Mouse (Mus musculus) megakaryocyte progenitor cell, adult 5-6 weeks (primary cell): ENCODE measurements at regions not wholly inside any gene's neighbourhood (a gene's known extent, or its start where the extent isn't known, plus 50 kb on each side); places are given as distances from the start of the nearest gene placed in this dataset.
A peak's percentile ranks its signal among the peaks of the same experiment; 100 is the strongest.

Experiments used
- ATAC-seq: replicated peaks from 2 replicates; pipeline ENCODE4 v1.8.0; 2016; ENCODE audit warnings: mild to moderate bottlenecking, moderate TSS enrichment, inconsistent platforms; ENCODE audit not compliant: poor library complexity

GRCm38 (mm10) chr3:70097813-70098212 lies 90.4 kb downstream of the Otol1 start:
- ATAC-seq: no peak

DNA sequence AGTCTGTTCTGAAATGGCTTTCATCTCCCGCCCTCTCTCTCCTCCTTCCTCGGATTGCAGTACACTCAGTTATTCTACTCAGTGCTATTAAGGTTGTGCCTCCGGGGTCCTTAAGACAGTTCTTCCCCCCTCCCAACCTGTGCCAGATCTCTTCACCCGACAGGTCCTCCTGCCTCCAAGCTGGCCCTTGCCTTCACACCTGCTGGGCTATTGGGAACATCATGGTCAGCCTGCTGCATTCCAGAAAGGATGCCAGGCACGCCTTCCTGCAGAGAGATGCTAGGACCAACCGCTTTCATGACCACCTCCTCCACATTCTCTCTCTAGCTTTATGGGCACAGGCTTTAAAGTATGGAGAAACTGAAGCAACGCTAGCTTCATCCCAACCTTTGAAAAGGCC lies 94.7 kb downstream of the Otol1 start:
- ATAC-seq: no peak

DNA sequence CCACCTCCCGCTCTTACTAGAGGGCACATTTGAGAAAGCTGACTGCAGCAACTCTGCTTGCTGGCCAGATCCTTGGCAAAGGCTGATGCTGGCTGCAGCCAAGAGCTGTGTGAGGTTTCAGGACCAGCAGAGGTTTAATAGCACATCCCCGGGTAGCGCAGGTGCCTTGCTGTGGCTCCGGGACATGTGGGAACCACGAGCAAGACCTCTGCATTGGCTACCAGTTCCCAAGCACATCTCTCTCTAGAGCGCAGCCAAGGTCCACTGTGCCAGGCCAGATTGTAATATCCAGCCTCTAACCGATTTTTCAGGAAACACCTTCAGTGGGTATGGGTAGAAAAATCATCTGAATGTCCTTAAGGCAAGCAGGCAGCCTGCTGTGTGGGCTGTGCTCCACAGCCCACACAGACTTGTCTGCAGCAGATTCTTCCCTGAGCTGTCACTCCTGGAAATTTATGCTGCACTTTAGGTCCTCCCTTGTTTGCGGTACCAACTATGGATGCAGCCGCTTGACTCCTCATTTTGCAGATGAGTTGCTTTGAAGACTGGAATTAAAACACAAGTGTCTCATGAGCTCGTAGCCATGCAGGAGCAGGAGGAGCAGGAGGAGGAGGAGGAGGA lies 95.3 kb downstream of the Otol1 start:
- ATAC-seq: no peak

- peak; percentile 84 for ATAC-seq
These were observed 96.8 kb downstream of the Otol1 start for GRCm38 (mm10) chr3:70103983-70104827.

DNA sequence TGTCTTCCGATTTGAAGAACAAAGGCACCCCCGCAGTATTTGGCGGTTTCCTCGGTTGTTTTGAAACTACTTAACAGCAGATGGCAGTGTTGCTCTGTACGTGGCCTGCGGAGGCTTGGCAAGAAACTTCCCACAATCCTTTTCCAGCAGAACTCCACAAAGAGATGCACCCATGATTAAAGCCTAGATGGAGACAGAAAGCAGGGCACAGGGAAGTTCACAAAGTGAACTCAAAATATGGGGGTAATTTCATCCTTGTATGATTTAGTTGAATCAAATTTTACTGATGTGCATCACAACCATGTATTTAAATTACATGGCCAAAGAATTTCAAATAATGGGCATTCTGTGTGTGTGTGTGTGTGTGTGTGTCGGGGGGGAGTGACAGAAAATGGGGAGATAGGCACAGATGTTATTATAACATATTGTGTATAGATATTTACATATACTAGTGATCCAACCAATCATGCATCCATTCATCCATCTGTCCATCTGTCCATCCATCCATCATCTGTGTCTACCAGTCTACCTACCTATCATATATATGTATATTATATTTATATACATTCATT lies 97.5 kb downstream of the Otol1 start:
- peak; percentile 84 for ATAC-seq

- ATAC-seq: no peak
These were observed 98.1 kb downstream of the Otol1 start for GRCm38 (mm10) chr3:70105561-70105960.

GRCm38 (mm10) chr3:70106141-70106540 lies 98.7 kb downstream of the Otol1 start:
- ATAC-seq: no peak

DNA sequence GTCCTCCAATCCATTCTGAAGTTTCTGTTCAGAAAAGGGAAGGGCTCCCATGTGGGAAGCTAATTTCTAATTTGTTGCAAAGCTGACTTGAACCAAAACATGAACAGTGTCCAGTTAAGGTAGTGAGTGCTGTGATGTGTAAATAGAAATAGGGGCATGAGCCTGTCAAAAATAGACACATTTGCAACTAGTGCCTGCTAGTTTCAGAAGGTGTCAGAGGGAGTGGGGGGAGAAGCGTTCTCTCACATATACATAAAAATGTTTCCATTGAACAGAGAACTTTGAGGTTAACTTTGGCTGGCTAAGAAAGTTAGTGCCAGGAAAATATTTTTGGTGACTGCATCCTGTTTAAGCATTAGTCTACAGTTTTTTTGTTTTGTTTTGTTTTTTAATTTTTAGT lies 118.8 kb downstream of the Otol1 start:
- no peak for ATAC-seq

DNA sequence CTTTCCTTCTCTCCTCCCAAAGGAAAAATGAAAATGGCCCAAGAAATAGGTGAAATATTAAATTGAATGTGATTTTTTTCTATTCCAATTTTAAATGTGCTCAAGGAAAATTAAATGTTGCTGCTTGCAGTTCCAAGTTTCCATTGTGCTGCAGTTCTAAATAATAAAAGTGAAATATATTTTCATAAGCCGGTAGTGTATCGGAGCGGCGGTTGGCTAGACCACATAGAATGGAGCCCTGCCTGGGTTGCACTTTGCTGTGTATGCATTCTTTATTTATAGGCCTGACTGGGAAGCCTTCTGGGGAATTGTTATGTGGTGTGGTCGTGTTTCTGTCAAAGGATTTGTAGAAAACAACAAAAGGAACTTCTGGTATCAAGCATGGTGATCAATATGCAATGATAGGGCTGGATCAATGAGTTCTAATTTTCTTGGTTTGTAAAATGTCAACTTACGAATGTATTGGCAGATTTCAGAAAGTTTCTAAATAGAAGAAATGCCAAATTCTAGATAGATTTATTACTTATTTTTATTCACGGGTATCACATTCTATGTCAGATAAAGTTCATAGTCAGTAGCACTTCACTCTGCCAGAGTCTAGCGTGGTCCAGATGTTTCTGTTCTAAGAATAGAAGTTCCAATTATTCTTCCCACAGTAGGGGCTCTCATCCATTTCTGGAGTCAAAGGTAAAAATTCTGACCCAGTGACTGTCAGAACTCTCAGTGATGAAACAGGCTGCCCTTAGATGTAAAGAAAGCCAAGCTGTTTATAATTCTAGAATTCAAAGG lies 123.0 kb downstream of the Otol1 start:
- ATAC-seq: no peak

DNA sequence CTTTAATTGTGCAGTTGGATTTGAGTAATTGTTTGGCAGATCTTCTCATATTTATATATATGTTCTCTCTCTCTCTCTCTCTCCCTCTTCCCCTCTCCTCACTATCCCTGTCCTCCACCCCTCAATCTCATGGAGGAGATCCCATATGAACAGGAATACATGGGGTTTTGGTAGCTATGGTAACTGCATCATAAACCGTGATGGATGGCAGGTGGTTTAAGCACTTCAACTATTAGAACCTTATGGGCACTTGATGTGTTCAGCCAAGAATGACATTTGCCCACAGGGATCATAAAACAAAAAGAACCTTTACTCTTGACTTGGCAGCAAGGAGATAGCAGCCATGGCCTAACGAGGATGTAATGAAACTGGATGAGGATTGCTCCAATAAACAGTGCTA lies 127.5 kb downstream of the Otol1 start:
- no peak for ATAC-seq

- no peak for ATAC-seq
These were observed 131.1 kb downstream of the Otol1 start for GRCm38 (mm10) chr3:70138488-70138887.

GRCm38 (mm10) chr3:70138926-70139325 lies 131.5 kb downstream of the Otol1 start:
- no peak for ATAC-seq

- ATAC-seq: no peak
These were observed 138.3 kb downstream of the Otol1 start for GRCm38 (mm10) chr3:70145728-70146127.

DNA sequence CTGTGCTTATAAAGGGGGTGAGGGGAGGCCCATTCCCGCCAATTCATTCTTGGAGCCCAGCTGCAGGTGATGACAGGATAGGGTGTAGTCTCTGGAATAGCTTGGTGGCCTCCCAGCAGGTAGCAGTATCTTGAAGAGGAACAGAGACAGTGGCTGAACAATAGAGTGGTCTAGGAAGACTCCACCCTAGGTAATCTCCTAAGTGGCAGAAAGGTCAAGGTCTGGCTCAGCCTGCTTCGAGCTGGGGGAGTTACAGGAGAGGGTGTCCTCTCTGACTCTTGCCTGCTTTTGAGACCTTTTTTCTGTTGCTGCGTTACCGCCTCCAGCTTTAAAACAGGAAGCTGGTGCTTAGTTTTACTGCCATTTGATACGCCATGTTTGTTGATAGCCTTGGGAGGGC lies 143.7 kb downstream of the Otol1 start:
- ATAC-seq: no peak

DNA sequence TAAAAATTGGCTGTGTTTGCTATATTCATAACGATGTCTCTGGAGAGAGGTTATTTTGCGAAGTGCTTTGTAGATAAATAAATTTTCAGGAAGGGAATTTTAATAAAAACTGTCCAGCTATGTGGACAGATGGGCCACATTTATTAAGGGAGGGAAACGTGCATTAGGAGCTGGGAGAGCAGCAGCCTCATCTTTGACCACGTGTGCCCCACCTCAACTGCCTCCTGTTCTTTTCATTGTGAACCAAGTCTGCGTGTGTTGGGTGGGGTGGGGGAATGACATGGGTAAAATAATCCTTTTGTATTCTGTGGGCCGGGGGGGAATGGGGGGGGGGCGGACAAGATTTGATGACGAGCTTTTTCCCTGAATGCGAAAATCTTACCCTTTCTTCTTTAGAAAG lies 152.6 kb downstream of the Otol1 start:
- no peak for ATAC-seq

DNA sequence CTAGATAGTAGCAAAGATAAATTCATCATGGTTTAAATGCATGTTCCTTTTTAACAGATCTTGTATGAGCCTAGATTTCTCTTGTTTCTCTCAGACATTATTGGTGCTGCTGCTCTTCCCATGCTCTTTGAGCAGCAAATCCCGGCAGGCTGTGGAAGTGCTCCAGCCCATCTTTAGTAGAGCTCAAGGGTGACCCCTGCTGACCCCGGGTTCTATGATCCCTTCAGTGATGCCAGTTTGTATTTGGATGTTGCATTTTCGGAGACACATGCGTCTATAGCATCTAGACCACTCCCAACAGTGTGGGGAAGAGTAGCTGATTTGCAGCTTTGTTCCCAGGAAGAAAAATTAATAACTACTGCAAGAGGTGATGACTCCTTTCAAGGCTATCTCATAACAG lies 164.3 kb downstream of the Otol1 start:
- no peak for ATAC-seq

GRCm38 (mm10) chr3:70176391-70176790 lies 169.0 kb downstream of the Otol1 start:
- ATAC-seq: no peak

- ATAC-seq: no peak
These were observed 174.2 kb downstream of the Otol1 start for GRCm38 (mm10) chr3:70181611-70182010.

GRCm38 (mm10) chr3:70190741-70191140 lies 183.3 kb downstream of the Otol1 start:
- ATAC-seq: no peak

DNA sequence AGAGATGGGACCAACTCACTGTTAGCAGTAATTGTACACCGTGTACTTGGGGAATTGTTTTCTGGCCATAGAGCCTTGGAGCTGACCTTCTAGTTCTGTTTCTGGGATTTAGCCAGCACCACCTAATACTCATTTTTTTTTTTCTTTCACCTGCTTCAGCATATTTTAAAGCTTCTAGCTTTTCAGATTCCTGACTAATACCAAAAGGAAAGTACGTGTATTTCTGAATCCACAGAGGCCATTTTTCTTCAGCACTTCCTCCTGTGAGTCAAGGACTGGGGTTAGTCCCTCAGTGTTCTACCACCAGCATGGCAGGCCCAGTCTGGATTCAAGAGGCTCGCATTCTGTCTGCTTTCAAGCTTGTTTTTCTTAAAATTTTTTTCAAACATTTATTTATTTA lies 189.3 kb downstream of the Otol1 start:
- ATAC-seq: no peak

DNA sequence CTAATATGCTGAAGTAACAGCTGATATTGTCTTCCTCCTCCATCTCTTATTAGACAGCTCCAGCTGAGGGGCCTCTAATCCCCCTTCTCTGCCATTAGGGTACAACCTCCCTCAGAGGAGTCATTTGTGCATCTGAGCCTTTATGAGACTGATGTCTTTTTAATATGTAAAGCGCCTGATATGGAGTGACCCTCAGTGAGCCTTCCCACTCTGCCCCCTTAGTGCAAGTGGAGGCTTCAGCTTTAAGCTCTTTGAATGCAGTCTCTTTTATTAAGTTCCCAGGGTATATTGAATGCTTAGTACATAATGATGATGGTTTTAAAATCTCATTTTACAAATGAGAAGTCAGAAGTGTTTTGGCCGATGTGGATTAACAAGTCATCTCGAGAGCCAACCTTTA lies 191.5 kb downstream of the Otol1 start:
- no peak for ATAC-seq
